Mouse (Mus musculus) B cell, adult 62 days (primary cell): ENCODE data around the gene D230025D16Rik. TPM values are rescaled to one million over a fixed set of nuclear protein-coding genes. Genes with fewer than 3 reads are reported as not detected.

Source experiments
- total RNA-seq: library from RNA; stranded (reverse); gene quantifications from 4 replicates; pipeline ENCODE4 v1.2.4, GENCODE M21; 2023

The D230025D16Rik gene
- total RNA-seq: 21.4 to 26.3 TPM (median 23.4 TPM) in 4 replicates

DNA sequence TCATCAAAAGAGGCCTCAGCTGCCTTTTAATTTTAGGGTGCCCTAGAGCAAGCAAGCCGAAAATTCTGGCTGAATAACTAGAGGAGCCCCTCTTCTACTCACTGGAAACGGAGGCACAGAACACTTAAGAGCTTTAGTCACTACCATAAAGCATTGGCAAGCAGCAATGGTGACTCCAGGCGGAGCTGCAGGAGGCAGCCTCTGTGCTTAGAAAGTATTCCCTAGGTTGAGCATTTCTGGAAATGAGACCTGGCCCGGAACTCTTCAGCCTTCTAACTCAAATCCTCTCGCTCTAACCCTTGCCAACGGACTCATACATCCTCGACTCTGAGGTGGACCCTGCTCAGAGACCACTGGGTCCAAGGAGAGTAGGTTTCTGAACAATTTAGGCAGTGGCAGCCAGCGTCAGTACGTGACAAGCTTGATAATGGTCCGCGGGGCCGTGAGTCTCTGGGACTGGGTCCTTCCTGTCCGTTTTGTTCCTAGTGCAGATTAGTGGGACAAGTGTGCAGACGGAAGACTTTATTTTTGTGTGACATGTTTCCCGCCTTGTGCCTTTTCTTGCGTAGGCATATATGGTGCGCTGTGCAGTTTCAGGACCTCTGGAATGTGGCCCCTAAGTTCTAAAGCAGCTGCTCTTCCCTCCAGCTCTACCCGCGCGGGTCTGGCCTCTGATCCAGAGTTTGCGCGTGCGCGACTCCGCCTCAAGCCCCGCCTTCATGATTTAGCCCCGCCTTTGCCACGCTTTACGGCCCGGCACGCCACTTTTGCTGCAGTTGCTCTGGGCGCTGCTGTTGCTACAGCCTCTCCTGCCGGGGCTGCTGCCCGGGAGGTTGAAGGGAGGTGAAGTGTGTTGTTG, at the start of gene D230025D16Rik:
Gene D230025D16Rik (plus strand): TSS at position 733 of the 859 bp plus-strand sequence.

DNA sequence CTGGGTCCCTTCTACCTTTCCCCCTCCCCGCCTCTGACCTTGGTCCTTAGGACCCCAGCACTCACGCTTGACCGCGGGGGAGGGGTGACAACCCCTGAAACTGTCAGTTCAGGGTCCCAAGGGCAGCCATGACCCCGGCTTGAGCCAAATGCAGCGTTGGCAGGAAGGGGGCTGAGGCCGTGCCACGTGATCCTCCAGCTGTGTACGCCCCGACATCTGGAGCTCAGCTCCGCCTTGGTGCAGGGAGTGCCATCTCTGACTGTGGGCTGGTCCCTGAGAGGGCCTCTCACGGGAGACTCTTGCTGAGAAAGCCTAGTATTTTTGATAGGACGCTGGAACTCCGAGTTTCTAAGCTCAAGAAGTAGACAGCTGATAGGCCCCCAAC, 30.0 kb downstream of the D230025D16Rik start, which contains the start of gene B3gnt9:
Gene B3gnt9 (minus strand): TSS at position 188 of the 385 bp plus-strand sequence.

DNA sequence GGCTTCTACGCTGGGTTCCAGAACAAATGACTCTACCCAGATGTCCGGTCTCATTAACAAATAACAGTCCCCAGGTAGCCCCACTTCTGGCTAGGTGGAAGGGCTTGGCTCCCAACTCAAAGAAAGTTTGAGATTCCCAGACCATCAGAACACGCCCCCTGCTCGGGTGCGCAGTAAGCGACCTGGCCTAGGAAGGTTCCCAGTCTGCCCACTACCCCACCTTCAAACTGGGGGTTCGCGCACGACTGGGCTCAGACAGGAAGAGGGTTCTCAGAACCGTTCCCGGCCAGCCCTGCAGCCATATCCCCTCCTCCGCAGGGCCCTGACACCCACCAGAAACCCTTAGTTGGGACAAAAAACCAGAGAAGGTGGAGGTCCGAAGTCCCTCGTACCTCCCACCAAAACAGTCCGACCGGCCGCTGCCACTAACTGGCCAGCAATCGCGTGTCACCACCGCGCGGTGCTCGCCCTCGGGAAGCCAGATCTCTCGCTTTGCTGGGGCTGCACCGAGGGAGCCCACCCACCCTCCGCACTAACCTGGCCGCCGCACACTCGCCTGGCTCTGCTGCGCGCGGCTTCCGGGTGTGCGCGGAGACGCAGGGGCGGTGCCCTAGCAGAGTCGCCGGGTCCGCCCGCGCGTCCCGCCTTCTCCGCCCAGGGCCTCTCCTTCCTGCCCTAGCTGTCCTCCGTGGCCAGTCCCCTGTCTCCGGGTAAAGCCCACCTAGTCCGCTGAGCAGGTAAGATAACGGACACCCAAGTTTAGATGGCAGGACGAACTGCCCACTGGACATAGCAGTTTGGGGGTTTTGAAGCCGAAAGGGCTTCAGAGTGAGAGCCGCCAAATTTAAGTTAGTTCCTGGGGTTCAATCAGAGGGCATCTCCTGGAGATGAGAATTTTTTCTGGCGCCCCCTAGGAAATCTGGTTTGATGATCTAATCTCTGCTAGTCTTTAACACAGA, 39.4 kb downstream of the D230025D16Rik start, which contains the start of the genes Tradd and Fbxl8:
Gene Tradd (minus strand): TSS at position 586 of the 959 bp plus-strand sequence.
Gene Fbxl8 (plus strand): TSS at position 625 of the 959 bp plus-strand sequence.

DNA sequence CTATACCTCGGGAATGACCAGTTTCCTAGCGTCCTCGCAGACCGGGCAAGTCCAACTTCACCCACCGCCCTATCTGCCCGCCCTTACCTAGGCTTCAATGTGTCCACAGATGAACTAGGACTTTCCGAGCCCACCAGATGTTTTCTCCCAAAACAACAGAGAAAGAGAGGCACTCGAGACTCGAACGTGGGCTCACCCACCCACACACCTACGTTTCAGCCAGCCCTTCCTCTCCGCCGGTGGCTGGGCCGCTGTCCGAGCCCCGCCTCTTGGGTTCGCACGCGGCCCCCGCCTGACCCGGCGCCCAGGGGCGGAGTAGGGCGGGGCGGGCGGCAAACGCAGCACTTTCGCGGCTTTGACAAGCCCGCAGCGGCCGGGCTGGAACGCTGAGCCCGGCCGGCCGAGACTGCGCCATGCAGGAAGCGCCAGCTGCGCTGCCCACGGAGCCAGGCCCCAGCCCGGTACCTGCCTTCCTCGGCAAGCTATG, 44.6 kb downstream of the D230025D16Rik start, which contains the start of gene Hsf4:
Gene Hsf4 (plus strand): TSS at position 341 of the 487 bp plus-strand sequence.

DNA sequence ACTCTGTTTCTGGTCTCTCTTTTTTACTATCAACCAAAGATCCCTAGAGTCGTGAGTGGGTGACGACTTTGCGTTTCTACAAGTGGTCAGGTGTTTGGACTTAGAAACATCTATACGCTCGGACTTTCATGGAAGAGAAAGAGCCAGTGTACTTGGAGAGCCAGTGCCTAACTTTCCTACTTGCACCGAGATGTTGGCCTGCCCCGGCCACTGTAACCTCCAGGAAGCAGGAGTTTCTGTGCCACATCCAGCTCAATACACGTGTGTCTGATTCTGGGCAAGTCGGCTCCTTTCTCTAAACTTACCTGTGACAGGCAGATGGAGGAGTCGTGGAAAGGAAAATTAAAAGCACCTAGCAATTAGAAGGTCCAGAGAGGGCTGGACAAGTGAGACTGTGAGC, 50.9 kb downstream of the D230025D16Rik start, which contains the start of gene Nol3:
Gene Nol3 (plus strand): TSS at position 301 of the 400 bp plus-strand sequence.

DNA sequence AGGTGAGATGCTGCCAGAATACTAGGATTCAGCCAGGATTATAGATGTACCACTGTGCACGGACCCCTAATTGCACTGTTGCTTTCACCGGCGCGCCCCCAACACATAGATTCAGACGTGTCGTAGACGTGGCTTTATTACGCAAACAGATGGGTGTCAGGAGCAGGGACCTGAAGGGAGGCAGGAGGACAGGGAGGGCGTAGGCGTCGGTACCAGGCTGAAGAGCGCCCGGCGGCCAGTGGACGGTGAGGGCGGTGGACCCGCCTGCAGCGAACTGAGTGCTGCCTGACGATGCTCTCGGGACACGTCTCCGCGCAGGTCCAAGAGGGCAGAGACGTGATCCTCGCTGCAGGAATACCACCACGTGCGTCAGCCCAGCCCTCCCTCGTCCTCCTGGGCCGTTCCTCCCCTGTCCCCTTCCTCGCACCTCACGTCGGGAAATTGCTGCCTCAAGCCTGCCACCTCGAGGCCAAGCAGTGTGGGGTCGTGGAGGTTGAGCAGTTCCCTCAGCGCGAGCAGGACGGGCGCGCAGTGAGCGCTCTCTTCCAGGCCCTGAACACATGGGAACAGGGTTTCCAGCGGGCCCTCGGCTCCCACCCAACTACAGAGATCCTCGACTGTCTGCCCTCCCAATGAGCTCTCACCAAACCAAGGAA, 65.0 kb downstream of the D230025D16Rik start, which contains the start of gene 4931428F04Rik:
Gene 4931428F04Rik (minus strand): TSS at position 60 of the 656 bp plus-strand sequence.

DNA sequence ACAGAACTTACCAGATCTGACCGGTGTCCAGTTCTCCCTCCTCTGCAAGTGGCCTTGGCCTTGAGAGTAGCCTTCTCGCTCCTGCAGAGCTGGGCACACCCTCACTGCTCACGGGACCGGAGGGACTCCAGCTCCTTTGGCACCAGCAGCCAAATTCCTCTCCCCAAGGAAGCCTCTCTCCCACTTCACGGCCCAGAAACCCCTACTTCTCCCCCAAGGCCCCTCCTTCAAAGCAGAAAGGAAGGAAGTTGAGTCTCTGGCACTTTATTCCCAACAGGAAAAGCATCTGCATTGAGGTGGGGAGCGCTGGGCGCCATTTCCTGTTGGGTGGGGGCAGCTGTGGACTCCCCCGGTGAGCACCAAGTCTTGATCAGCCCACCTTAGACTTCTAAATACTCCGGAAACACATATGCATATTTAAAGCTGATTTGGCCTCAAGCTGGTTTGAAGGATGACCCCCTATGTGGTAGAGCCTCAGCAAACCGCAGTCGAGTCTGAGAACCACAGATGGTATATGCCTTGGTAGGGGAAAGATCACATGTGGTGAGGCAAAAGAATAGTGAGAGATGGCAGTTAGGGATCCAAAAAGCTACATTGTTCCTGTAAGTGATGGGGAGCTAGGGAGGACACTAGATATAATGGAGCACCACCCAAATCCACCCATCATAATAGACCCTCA, 71.1 kb downstream of the D230025D16Rik start, which contains the start of gene Exoc3l:
Gene Exoc3l (minus strand): TSS at position 207 of the 679 bp plus-strand sequence.

DNA sequence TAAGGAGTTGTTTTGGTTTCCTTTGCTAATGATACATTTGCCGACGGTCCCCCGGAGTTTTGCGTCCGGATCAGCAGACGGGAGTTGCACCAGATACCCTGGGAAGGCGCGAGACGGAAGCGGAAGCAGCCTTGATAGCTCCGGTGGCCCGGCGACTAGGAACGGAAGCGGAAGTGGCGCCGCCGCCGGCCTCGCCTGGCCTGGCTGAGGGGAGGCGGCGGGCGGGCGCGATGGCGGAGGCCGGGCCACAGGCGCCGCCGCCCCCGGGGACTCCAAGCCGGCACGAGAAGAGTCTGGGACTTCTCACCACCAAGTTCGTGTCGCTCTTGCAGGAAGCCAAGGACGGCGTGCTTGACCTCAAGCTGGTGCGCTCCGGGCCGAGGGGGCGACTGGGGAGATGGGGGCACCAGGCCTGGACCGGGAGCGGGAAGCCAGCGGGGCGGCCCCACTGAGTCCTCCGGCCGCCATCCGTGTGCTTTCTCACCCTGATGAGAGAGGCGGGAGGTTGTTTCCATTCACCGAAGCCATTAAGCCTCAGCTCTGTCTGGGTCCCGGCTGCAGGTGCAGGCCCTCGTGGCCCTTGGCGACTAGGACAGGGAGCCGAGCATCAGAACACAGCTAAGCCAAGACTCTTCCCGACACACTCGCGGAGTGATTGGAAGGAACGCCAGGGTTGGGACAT, 72.7 kb downstream of the D230025D16Rik start, which contains the start of gene E2f4:
Gene E2f4 (plus strand): TSS at position 153 of the 682 bp plus-strand sequence.

Other genes starting within 250 kb of the D230025D16Rik start
- gene Ces2h, start 224.3 kb upstream of the D230025D16Rik start, total RNA-seq: not detected in 4 replicates
- not detected in 4 replicates for gene Ces3a, start 176.5 kb upstream of the D230025D16Rik start, total RNA-seq
- gene Ces3b, start 141.4 kb upstream of the D230025D16Rik start, total RNA-seq: not detected in 4 replicates
- gene Ces4a, start 93.3 kb upstream of the D230025D16Rik start, total RNA-seq: not detected in 4 replicates
- 87.1 to 101 TPM (median 95.3 TPM) in 4 replicates for gene Cbfb, start 54.5 kb upstream of the D230025D16Rik start, total RNA-seq
- gene B3gnt9, start 30.0 kb downstream of the D230025D16Rik start, total RNA-seq: 0.32 to 1.0 TPM (median 0.69 TPM) in 4 replicates
- 18.1 to 24.4 TPM (median 22.1 TPM) in 4 replicates for gene Tradd, start 39.5 kb downstream of the D230025D16Rik start, total RNA-seq
- 6.0 to 8.5 TPM (median 7.7 TPM) in 4 replicates for gene Fbxl8, start 39.5 kb downstream of the D230025D16Rik start, total RNA-seq
- gene Hsf4, start 44.7 kb downstream of the D230025D16Rik start, total RNA-seq: 0.33 to 1.2 TPM (median 0.77 TPM) in 4 replicates
- not detected in 4 replicates for gene Nol3, start 51.0 kb downstream of the D230025D16Rik start, total RNA-seq
- 5.1 to 7.3 TPM (median 6.5 TPM) in 4 replicates for gene 4931428F04Rik, start 64.7 kb downstream of the D230025D16Rik start, total RNA-seq
- gene Exoc3l, start 71.0 kb downstream of the D230025D16Rik start, total RNA-seq: 0.79 to 2.5 TPM (median 1.5 TPM) in 4 replicates
- gene E2f4, start 72.5 kb downstream of the D230025D16Rik start, total RNA-seq: 87.8 to 93.0 TPM (median 91.1 TPM) in 4 replicates
- gene Elmo3, start 80.5 kb downstream of the D230025D16Rik start, total RNA-seq: 3.2 to 5.9 TPM (median 4.1 TPM) in 4 replicates
- 6.0 to 7.9 TPM (median 7.3 TPM) in 4 replicates for gene Lrrc29, start 101.1 kb downstream of the D230025D16Rik start, total RNA-seq
- gene Tmem208, start 101.2 kb downstream of the D230025D16Rik start, total RNA-seq: 24.2 to 30.2 TPM (median 26.9 TPM) in 4 replicates
- 31.0 to 37.3 TPM (median 34.9 TPM) in 4 replicates for gene Fhod1, start 122.8 kb downstream of the D230025D16Rik start, total RNA-seq
- 1.5 to 2.0 TPM (median 1.8 TPM) in 4 replicates for gene Slc9a5, start 123.7 kb downstream of the D230025D16Rik start, total RNA-seq
- not detected in 4 replicates for gene Plekhg4, start 148.1 kb downstream of the D230025D16Rik start, total RNA-seq
- not detected in 4 replicates for gene Kctd19, start 188.4 kb downstream of the D230025D16Rik start, total RNA-seq
- gene Lrrc36, start 188.4 kb downstream of the D230025D16Rik start, total RNA-seq: not detected in 4 replicates
- 0.48 to 1.0 TPM (median 0.79 TPM) in 3 of 4 replicates, not detected in the other for gene Tppp3, start 246.4 kb downstream of the D230025D16Rik start, total RNA-seq